Mouse (Mus musculus) neural tube, embryonic 11.5 days (tissue): Measurements from ENCODE around the gene Rnf2. TPM values are rescaled to one million over a fixed set of nuclear protein-coding genes. Genes with fewer than 3 reads are reported as not detected.
A peak's percentile ranks its signal among the peaks of the same experiment; 100 is the strongest.

Source experiments
- ATAC-seq: fragments of 200-750 bp; cut with Nextera tagmentation; 2 replicates; pipeline ENCODE4 v1.8.0; 2017; ENCODE audit warnings: moderate number of reproducible peaks, mild to moderate bottlenecking, moderate TSS enrichment, moderate library complexity; ENCODE audit not compliant: insufficient read depth, low FRiP score, low TSS enrichment
- DNase-seq: peaks from one replicate; pipeline ENCODE4 v3.0.0-alpha.2; 2015; ENCODE audit warnings: low spot score
- H3K27ac ChIP-seq: fragments of 300-500 bp; sonication (generic); 2 replicates; pipeline ENCODE4 v1.5.1; 2014; ENCODE audit warnings: low read depth, mild to moderate bottlenecking, low read length
- H3K27me3 ChIP-seq: fragments of 300-500 bp; sonication (generic); 2 replicates; pipeline ENCODE4 v1.6.1; 2014; ENCODE audit warnings: mild to moderate bottlenecking, low read length, mixed read lengths; ENCODE audit not compliant: control insufficient read depth, insufficient read depth
- H3K36me3 ChIP-seq: fragments of 300-500 bp; sonication (generic); 2 replicates; pipeline ENCODE4 v1.6.1; 2014; ENCODE audit warnings: mild to moderate bottlenecking, low read length, moderate library complexity, mixed read lengths; ENCODE audit not compliant: control insufficient read depth, insufficient read depth
- H3K4me1 ChIP-seq: fragments of 300-500 bp; sonication (generic); 2 replicates; pipeline ENCODE4 v1.6.1; 2014; ENCODE audit warnings: low read length, mixed read lengths; ENCODE audit not compliant: control insufficient read depth, insufficient read depth
- H3K4me2 ChIP-seq: fragments of 300-500 bp; sonication (generic); 2 replicates; pipeline ENCODE4 v1.6.1; 2014; ENCODE audit warnings: low read depth, mild to moderate bottlenecking, moderate library complexity
- H3K4me3 ChIP-seq: fragments of 300-500 bp; sonication (generic); 2 replicates; pipeline ENCODE4 v1.5.1; 2014; ENCODE audit warnings: low read depth, low read length
- H3K9ac ChIP-seq: fragments of 300-500 bp; sonication (generic); 2 replicates; pipeline ENCODE4 v1.6.1; 2014; ENCODE audit warnings: mild to moderate bottlenecking, low read length
- H3K9me3 ChIP-seq: fragments of 300-500 bp; sonication (generic); 2 replicates; pipeline ENCODE4 v1.6.1; 2016; ENCODE audit warnings: low read length; ENCODE audit not compliant: control insufficient read depth
- WGBS: fragments of 180-500 bp; shearing (Covaris S2); extraction: QIAGEN DNeasy Blood & Tissue Kit; methylation state at CpG from one replicate; pipeline ENCODE4 v1.1.7; 2014; 5-methylcytosine and 5-hydroxymethylcytosine counted together
- polyA plus RNA-seq: library from polyadenylated mRNA; unstranded; fragments of >200 nt; fragmentation: Nextera tagmentation; extraction: Ambion mirVana; gene quantifications from 2 replicates; pipeline ENCODE4 v1.2.1, GENCODE M21; 2014

Gene Rnf2
- polyA plus RNA-seq, 1 experiment from 2014 or later = 155 TPM

DNA sequence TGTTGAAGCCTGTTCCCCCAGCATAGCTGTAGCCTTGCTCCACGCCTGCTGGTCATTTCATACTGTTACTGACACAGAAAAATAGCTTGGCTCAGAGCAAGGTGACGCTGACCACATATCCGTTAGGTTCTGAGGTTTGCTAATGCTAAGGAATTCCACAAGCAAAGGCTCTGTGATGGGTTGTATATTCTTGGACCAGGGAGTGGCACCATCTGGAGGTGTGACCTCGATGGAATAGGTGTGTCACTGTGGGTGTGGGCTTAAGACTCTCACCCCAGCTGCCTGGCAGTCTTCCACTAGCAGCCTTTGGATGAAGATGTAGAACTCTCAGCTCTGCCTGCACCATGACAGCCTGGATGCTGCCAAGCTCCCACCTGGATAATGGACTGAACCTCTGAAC is 34.2 kb downstream of the Rnf2 start:
- 87% methylated on average over 4 of the region's 4 CpGs for WGBS
- H3K4me3 ChIP-seq = no peak overlapping the region
- no peak overlapping the region for H3K9ac ChIP-seq
- no peaks in the 10 kb centered on the region for H3K4me1 ChIP-seq
- H3K9me3 ChIP-seq = no peaks in the 10 kb centered on the region
- H3K27me3 ChIP-seq = no peaks in the 10 kb centered on the region
- H3K4me2 ChIP-seq = no peak overlapping the region
- DNase-seq (no peak), ATAC-seq (no peak)
- no peak overlapping the region for H3K27ac ChIP-seq
- H3K36me3 ChIP-seq = peaks cover 3% of the 10 kb centered on the region; the same call in 1 of the 2 replicates

DNA sequence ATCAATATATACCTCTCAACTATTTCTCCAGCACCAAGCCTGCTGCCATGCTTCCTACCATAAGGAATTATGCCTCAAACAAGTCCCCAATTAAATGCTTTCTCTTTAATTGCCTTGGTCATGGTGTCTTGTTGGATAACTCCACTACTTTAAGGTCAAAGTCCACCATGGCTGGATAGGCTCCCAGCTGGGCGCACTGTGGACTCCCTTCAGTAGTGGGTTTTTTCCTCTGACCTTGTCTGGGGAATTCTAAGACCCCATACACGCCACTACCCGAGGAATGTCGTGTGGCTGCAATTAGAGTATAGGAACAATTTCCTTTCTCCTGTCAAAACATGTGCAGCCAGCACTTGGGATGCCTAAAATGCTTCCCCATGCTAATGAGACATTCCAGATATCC is 35.8 kb downstream of the Rnf2 start:
- Histone ChIP-seq H3K4me1 (no peaks in the 10 kb centered on the region), H3K9me3 (no peaks in the 10 kb centered on the region), H3K4me3 (no peak overlapping the region), H3K27ac (no peak overlapping the region), H3K27me3 (no peaks in the 10 kb centered on the region), H3K36me3 (no peaks in the 10 kb centered on the region), H3K9ac (no peak overlapping the region), H3K4me2 (no peak overlapping the region)
- WGBS = 62% methylated on average over 4 of the region's 4 CpGs
- no peak for ATAC-seq
- DNase-seq = no peak

DNA sequence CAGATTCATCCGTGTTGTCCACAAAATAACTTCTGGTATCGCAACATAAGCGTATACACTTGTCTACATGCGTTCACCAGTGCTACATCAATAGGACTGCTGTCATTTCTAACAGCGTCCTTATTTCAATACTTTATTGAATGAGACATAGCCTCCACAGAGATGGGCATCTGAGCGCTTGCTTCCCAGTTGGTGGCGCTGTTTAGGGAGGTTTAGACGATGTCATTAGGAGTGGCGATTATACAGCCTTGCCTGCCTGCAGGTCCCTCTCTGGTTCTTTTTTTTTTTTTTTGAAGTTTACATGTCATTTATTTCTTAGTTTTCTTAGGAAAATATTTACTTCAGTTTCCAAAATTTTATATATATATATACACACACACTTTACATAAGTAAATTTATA is 39.5 kb downstream of the Rnf2 start:
- no peak overlapping the region for H3K4me3 ChIP-seq
- H3K36me3 ChIP-seq = 0 out of 2 replicates have a peak, but pooled peaks cover 4% of the 10 kb centered on the region
- no peak for ATAC-seq
- H3K9me3 ChIP-seq = no peaks in the 10 kb centered on the region
- H3K4me2 ChIP-seq = no peak overlapping the region
- H3K4me1 ChIP-seq = no peaks in the 10 kb centered on the region
- no peak for DNase-seq
- no peak overlapping the region for H3K27ac ChIP-seq
- no peaks in the 10 kb centered on the region for H3K27me3 ChIP-seq
- WGBS = 82% methylated on average over 9 of the region's 9 CpGs
- no peak overlapping the region for H3K9ac ChIP-seq

DNA sequence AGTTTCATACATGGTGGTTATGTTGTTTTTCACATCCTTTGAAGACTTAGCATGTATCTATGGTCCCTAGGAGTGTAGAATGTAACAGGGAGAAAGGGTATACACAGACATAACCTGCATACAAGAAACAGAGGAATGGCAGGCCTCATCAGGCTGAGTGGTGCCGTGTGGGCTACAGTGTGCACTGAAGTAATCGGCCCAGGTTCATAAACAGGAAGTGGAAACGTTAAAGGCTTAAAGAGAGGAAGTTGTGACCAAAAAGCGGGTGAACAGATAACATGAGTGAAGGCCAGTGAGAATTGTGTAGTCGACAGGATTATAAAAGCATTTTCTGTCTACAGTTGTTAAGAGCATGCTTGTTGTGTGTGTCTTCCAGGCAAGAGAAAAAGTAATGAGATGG is 43.7 kb downstream of the Rnf2 start:
- no peak overlapping the region for H3K9ac ChIP-seq
- 94% methylated on average over 5 of the region's 5 CpGs for WGBS
- ATAC-seq (no peak), DNase-seq (no peak)
- H3K27ac ChIP-seq = no peak overlapping the region
- H3K27me3 ChIP-seq = no peaks in the 10 kb centered on the region
- no peaks in the 10 kb centered on the region for H3K9me3 ChIP-seq
- no peak overlapping the region for H3K4me2 ChIP-seq
- H3K4me3 ChIP-seq = no peak overlapping the region
- H3K36me3 ChIP-seq = peaks cover 8% of the 10 kb centered on the region
- no peaks in the 10 kb centered on the region for H3K4me1 ChIP-seq

DNA sequence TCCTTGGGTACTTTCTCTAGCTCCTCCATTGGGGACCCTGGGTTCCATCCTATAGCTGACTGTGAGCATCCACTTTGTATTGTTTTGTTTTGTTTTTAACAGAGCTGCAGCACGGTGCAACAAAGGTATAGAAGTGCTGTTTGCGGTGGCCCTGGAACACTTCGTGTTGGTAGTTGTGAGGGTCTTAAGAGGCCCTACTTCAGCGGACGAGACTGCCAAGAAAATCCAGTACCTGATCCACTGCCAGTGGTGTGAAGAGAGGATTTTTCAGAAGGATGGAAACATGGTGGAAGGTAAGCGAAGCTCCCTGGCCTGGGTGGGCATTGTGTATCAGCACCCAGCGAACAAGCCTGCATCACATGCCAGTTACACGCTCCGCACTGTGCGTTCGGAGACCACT is 48.8 kb downstream of the Rnf2 start:
- no peak overlapping the region for H3K27ac ChIP-seq
- 95% methylated on average over 11 of the region's 11 CpGs for WGBS
- no peaks in the 10 kb centered on the region for H3K4me1 ChIP-seq
- H3K9ac ChIP-seq = no peak overlapping the region
- ATAC-seq (no peak), DNase-seq (no peak)
- peaks cover 9% of the 10 kb centered on the region for H3K36me3 ChIP-seq
- H3K9me3 ChIP-seq = no peaks in the 10 kb centered on the region
- no peaks in the 10 kb centered on the region for H3K27me3 ChIP-seq
- H3K4me2 ChIP-seq = no peak overlapping the region
- H3K4me3 ChIP-seq = no peak overlapping the region

DNA sequence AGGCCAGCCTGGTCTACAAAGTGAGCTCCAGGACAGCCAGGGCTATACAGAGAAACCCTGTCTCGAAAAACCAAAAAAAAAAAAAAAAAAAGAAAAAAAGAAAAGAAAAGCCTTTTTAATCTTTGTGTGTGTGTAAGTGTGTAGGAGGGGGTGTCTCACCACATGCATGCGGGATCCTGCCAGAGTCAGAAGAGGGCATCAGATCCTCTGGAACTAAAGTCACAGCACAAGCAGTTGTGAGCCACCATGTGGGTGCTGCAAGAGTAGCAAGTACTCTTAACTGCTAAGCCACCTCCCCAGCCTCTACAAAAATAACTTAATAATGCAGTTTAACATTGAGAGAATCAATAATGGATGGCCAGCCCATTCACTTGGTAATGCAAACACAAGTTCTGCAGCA is 49.9 kb downstream of the Rnf2 start:
- Histone ChIP-seq H3K27ac (no peak overlapping the region), H3K4me1 (no peaks in the 10 kb centered on the region), H3K27me3 (no peaks in the 10 kb centered on the region), H3K9ac (no peak overlapping the region), H3K4me3 (no peak overlapping the region), H3K36me3 (peaks cover 11% of the 10 kb centered on the region), H3K9me3 (no peaks in the 10 kb centered on the region), H3K4me2 (no peak overlapping the region)
- no peak for DNase-seq
- WGBS = 94% methylated on average over 1 of the region's 2 CpGs
- ATAC-seq = no peak

DNA sequence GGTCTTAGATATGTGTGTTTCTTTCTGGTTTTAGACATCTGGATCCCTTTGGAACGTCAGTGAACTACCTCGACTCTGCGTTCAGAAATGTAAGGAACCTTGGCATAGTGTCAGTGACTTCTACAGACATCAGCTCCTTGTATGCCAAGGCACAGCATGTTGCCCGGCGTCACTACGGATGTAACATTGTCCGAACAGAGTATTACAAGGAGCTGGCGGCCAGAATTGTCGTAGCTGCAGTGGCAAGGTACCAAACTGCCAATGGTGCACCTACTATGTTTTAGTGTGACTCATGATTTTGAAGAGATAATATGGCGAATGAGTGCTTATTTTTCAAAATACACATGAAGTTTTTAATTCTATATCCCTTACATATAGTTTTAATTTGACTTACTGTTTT is 50.9 kb downstream of the Rnf2 start:
- Histone ChIP-seq H3K27me3 (no peaks in the 10 kb centered on the region), H3K4me1 (no peaks in the 10 kb centered on the region), H3K27ac (no peak overlapping the region), H3K4me2 (no peak overlapping the region), H3K9ac (no peak overlapping the region), H3K9me3 (no peaks in the 10 kb centered on the region), H3K36me3 (peaks cover 17% of the 10 kb centered on the region), H3K4me3 (no peak overlapping the region)
- DNase-seq = no peak
- no peak for ATAC-seq
- WGBS = 93% methylated on average over 10 of the region's 10 CpGs

DNA sequence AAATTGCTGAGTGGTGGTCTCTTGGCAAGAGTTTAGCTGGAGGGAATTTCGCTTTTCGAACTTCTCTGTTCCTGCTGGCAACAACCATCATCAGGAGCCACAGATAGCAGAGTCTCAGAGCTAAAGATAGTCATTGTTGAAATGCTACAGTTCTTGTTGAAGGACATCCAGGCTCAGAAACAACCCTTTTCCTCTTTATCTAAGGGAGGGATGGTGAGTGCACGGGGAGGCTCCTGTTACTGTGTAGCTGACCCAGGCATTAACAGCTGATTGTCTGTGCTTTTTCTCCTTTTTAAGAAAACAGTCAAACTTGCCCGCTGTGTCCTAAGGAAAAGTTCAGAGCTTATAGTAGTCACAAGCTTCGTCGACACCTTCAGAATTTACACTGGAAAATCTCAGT is 65.3 kb downstream of the Rnf2 start:
- no peak for ATAC-seq
- Histone ChIP-seq H3K4me3 (no peak overlapping the region), H3K36me3 (0 out of 2 replicates have a peak, but pooled peaks cover 6% of the 10 kb centered on the region), H3K4me2 (no peak overlapping the region), H3K4me1 (no peaks in the 10 kb centered on the region), H3K27ac (no peak overlapping the region), H3K9ac (no peak overlapping the region), H3K27me3 (no peaks in the 10 kb centered on the region), H3K9me3 (no peaks in the 10 kb centered on the region)
- DNase-seq = no peak
- 93% methylated on average over 6 of the region's 6 CpGs for WGBS

DNA sequence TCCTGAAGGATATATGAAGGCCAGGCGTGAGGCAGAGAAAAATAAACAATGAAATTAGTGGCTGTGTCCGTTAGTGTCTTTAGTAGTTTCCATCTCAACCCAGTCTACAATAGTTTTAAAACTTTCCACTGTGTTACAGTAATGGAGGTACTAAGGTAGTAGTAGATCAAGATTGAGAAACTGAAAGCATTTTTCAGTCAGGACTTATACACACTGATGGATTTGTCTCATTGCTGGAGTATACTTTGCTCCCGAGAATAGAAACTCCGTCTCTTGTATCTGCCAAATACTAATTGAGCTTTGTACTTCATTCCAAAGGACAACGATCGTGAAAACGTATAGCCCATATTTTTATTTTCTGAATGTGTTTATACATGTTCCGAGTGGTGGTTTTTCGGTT is 71.4 kb downstream of the Rnf2 start:
- DNase-seq (no peak), ATAC-seq (no peak)
- Histone ChIP-seq H3K27me3 (no peaks in the 10 kb centered on the region), H3K4me1 (peaks cover 12% of the 10 kb centered on the region), H3K4me2 (peak overlapping the region; percentile 57), H3K36me3 (no peaks in the 10 kb centered on the region; the same call in 1 of the 2 replicates), H3K4me3 (peak overlapping the region; percentile 86), H3K9me3 (no peaks in the 10 kb centered on the region), H3K27ac (no peak overlapping the region), H3K9ac (peak overlapping the region; percentile 96)
- WGBS = 54% methylated on average over 9 of the region's 9 CpGs
